23 mouse cellular contexts compared by ENCODE assay signal in genomic region chr6:61217717-61218116, GRCm38 (mm10). TPM values are rescaled to one million over a fixed set of nuclear protein-coding genes. Genes with fewer than 3 reads are reported as not detected.
DNase-seq lines count a peak whose midpoint lies in the region; ATAC-seq lines count a peak whose summit lies in the region.
"Had no signal": no experiment of that assay in that cellular context is flagged by ENCODE, and none has a peak within 500 bp of the region (broad histone marks: within the 10 kb centered on the region; RNA-seq: fewer than 3 reads in every experiment).

No protein-coding gene starts in this region.

- H3K9me3 ChIP-seq in limb, embryonic 13.5 days: no peaks in the 10 kb centered on the region
- H3K9me3 ChIP-seq in midbrain, embryonic 14.5 days (ENCODE audit: control insufficient read depth, low read length): no peaks in the 10 kb centered on the region
- H3K9me3 ChIP-seq: embryonic facial prominence, embryonic 10.5 days; forebrain, embryonic 10.5 days; G1E; heart, embryonic 12.5 days; hindbrain, embryonic 15.5 days had no signal

- H3K9ac ChIP-seq in limb, embryonic 13.5 days: no peak overlapping the region
- no peak overlapping the region for H3K9ac ChIP-seq in midbrain, embryonic 14.5 days (replicated peaks; ENCODE audit: low read length)
- H3K9ac ChIP-seq: heart, embryonic 12.5 days; hindbrain, embryonic 15.5 days had no signal

- H3K4me1 ChIP-seq in limb, embryonic 13.5 days: peaks cover 23% of the 10 kb centered on the region
- H3K4me1 ChIP-seq in midbrain, embryonic 14.5 days (ENCODE audit: control insufficient read depth, insufficient read depth, low read length): no peaks in the 10 kb centered on the region
- H3K4me1 ChIP-seq: forebrain, embryonic 10.5 days; heart, embryonic 12.5 days had no signal

- 45% methylated on average over 2 of the region's 2 CpGs for WGBS in limb, embryonic 13.5 days
- WGBS in midbrain, embryonic 14.5 days: 83% methylated on average over 2 of the region's 2 CpGs

- no peak overlapping the region for H3K4me2 ChIP-seq in limb, embryonic 13.5 days (replicated peaks)
- H3K4me2 ChIP-seq in midbrain, embryonic 14.5 days (ENCODE audit: low read length): no peak overlapping the region
- H3K4me2 ChIP-seq: heart, embryonic 12.5 days; hindbrain, embryonic 15.5 days had no signal

- H3K27ac ChIP-seq in limb, embryonic 13.5 days: peak overlapping the region; percentile 15; the same call in 1 of the 2 replicates
- H3K27ac ChIP-seq in midbrain, embryonic 14.5 days (replicated peaks; ENCODE audit: low read depth, low read length): no peak overlapping the region
- H3K27ac ChIP-seq: embryonic facial prominence, embryonic 10.5 days; forebrain, embryonic 10.5 days; heart, adult 2 months; hindbrain, embryonic 15.5 days had no signal

- no peaks in the 10 kb centered on the region for H3K27me3 ChIP-seq in limb, embryonic 13.5 days
- H3K27me3 ChIP-seq in midbrain, embryonic 14.5 days (ENCODE audit: control insufficient read depth, insufficient read depth, low read length): no peaks in the 10 kb centered on the region
- H3K27me3 ChIP-seq: heart, embryonic 12.5 days; hindbrain, embryonic 15.5 days; Patski had no signal

- peak; percentile 62 to 87; a peak in 3 of 4 replicates for ATAC-seq in hematopoietic stem cell, adult 5-6 weeks (replicated peaks in 1 of 2; ENCODE audit: insufficient read depth in 1 of 2, low FRiP score in 2 of 2, low TSS enrichment in 1 of 2, low read depth in 1 of 2, poor library complexity in 2 of 2, severe bottlenecking in 2 of 2)
- no peak for ATAC-seq in limb, embryonic 13.5 days (ENCODE audit: low FRiP score, low read depth)
- no peak for ATAC-seq in midbrain, embryonic 14.5 days (ENCODE audit: low FRiP score, low TSS enrichment)
- ATAC-seq: activated CD4-positive, CD25-positive, alpha-beta regulatory T cell, adult 4 months; forebrain, embryonic 14.5 days; Patski had no signal

- no peaks in the 10 kb centered on the region for H3K36me3 ChIP-seq in limb, embryonic 13.5 days
- H3K36me3 ChIP-seq in midbrain, embryonic 14.5 days (ENCODE audit: control insufficient read depth, insufficient read depth, low read length): no peaks in the 10 kb centered on the region
- H3K36me3 ChIP-seq: embryonic facial prominence, embryonic 10.5 days; forebrain, embryonic 10.5 days; G1E; heart, embryonic 12.5 days; hindbrain, embryonic 15.5 days had no signal

- H3K4me3 ChIP-seq in limb, embryonic 13.5 days: no peak overlapping the region
- H3K4me3 ChIP-seq in midbrain, embryonic 14.5 days (replicated peaks; ENCODE audit: low read depth, low read length): no peak overlapping the region
- H3K4me3 ChIP-seq: embryonic facial prominence, embryonic 10.5 days; erythroblast, embryonic 14.5 days; forebrain, embryonic 10.5 days; heart, adult 2 months; heart, embryonic 12.5 days; hindbrain, embryonic 15.5 days had no signal

- DNase-seq in 3134 (ENCODE audit: extremely low read depth, insufficient read length, low spot score): peak; percentile 19
- DNase-seq in NIH3T3 (ENCODE audit: low read depth): peak; percentile 78
- no peak for DNase-seq in layer of hippocampus, adult 11-12 months (ENCODE audit: low spot score)
- no peak for DNase-seq in urinary bladder, adult 2 months (ENCODE audit: low spot score)
- DNase-seq in midbrain, embryonic 14.5 days: no peak
- no peak for DNase-seq in lung, postnatal 25 days (ENCODE audit: low spot score)
- DNase-seq: adrenal gland, adult 2 months; adrenal gland, postnatal 25 days; cerebellum, adult 18-20 months; cerebellum, adult 9-11 months; cerebellum, postnatal 36 days; heart, adult 2 months had no signal

RNA-seq across cellular contexts. Expression of gene Ccser1, which starts 37.6 kb away (rescaled TPM):
- total RNA-seq in hematopoietic stem cell, adult 5-6 weeks (2017): 14.8 and 32.5 TPM in 2 replicates
- polyA plus RNA-seq in limb, embryonic 13.5 days (2015; fragmentation: Nextera tagmentation; extraction: Ambion mirVana): 10.2 and 10.3 TPM in 2 replicates
- polyA plus RNA-seq in urinary bladder, adult 2 months (2012; rRNA removed): 8.1 and 9.5 TPM in 2 replicates
- 18.7 and 23.5 TPM in 2 replicates for polyA plus RNA-seq in midbrain, embryonic 14.5 days (2014; fragmentation: Nextera tagmentation; extraction: Ambion mirVana)
- polyA plus RNA-seq: erythroblast, embryonic 14.5 days; G1E had no signal

Comparison
In these comparisons a context has a peak if more than half of its experiments do, and no peak if none do; other contexts are left out.
1. DNase-seq: peak in 3134 (single experiment) and NIH3T3 (single experiment); none in layer of hippocampus, adult 11-12 months (single experiment), urinary bladder, adult 2 months (single experiment), midbrain, embryonic 14.5 days (single experiment) and lung, postnatal 25 days (single experiment).
2. ATAC-seq: peak in hematopoietic stem cell, adult 5-6 weeks (2 of 2); none in limb, embryonic 13.5 days (single experiment) and midbrain, embryonic 14.5 days (single experiment).